Mouse (Mus musculus) embryonic fibroblast, embryonic 13.5 days (primary cell): ENCODE results near the gene Creb3l1. TPM values are rescaled to one million over a fixed set of nuclear protein-coding genes. Genes with fewer than 3 reads are reported as not detected.
A peak's percentile ranks its signal among the peaks of the same experiment; 100 is the strongest.

Experiments
- H3K27ac ChIP-seq: 2 replicates; pipeline ENCODE4 v1.5.1; 2012; ENCODE audit warnings: low read length, control low read depth, inconsistent platforms; ENCODE audit not compliant: insufficient read depth
- H3K4me1 ChIP-seq: 2 replicates; pipeline ENCODE4 v1.6.1; 2011; ENCODE audit warnings: low read length; ENCODE audit not compliant: control insufficient read depth, insufficient read depth
- H3K4me3 ChIP-seq: 2 replicates; pipeline ENCODE4 v1.5.1; 2011; ENCODE audit warnings: mild to moderate bottlenecking, control low read depth, low read length; ENCODE audit not compliant: insufficient read depth
- CTCF ChIP-seq: IDR thresholded peaks from 2 replicates; pipeline ENCODE4 v1.5.1; 2011; ENCODE audit warnings: mild to moderate bottlenecking, control low read depth, low read length, moderate library complexity, borderline replicate concordance; ENCODE audit not compliant: insufficient read depth
- POLR2A ChIP-seq: IDR thresholded peaks from 2 replicates; pipeline ENCODE4 v1.6.1; 2011; ENCODE audit warnings: low read depth, mild to moderate bottlenecking, control low read depth, low read length, moderate library complexity
- polyA plus RNA-seq: library from polyadenylated mRNA; stranded (reverse); fragments of >200 nt; gene quantifications from 2 replicates; pipeline ENCODE4 v1.2.4, GENCODE M21; 2011; ENCODE audit warnings: low read depth; ENCODE audit not compliant: missing spikeins, insufficient read length

The Creb3l1 gene
- polyA plus RNA-seq, 1 experiment, result 119 TPM

- Histone ChIP-seq H3K4me3 (no peak overlapping the region), H3K4me1 (peaks cover 8% of the 10 kb centered on the region; the same call in 1 of the 2 replicates), H3K27ac (peak overlapping the region; percentile 6; the same call in 1 of the 2 replicates)
- TF ChIP-seq POLR2A (no peak), CTCF (no peak)
Observed at GRCm38 (mm10) chr2:92047601-92048000, 23.3 kb upstream of the Creb3l1 start.

- no peak for TF ChIP-seq POLR2A
- no peak for TF ChIP-seq CTCF
- H3K4me1 ChIP-seq, result peaks cover 4% of the 10 kb centered on the region; the same call in 1 of the 2 replicates
- H3K27ac ChIP-seq, result no peak overlapping the region
- H3K4me3 ChIP-seq, result no peak overlapping the region
Observed at GRCm38 (mm10) chr2:92043285-92043684, 19.0 kb upstream of the Creb3l1 start.

- H3K4me1 ChIP-seq, result no peaks in the 10 kb centered on the region
- H3K27ac ChIP-seq, result no peak overlapping the region
- TF ChIP-seq POLR2A, result no peak
- no peak for TF ChIP-seq CTCF
- H3K4me3 ChIP-seq, result no peak overlapping the region
Observed at GRCm38 (mm10) chr2:92041538-92041937, 17.2 kb upstream of the Creb3l1 start.

- Histone ChIP-seq H3K27ac (no peak overlapping the region), H3K4me1 (no peaks in the 10 kb centered on the region), H3K4me3 (no peak overlapping the region)
- TF ChIP-seq POLR2A, result no peak
- no peak for TF ChIP-seq CTCF
Observed at GRCm38 (mm10) chr2:92034273-92034672, 10.0 kb upstream of the Creb3l1 start.

GRCm38 (mm10) chr2:92030554-92030953, 6.3 kb upstream of the Creb3l1 start:
- no peaks in the 10 kb centered on the region for H3K4me1 ChIP-seq
- no peak overlapping the region for H3K27ac ChIP-seq
- no peak for TF ChIP-seq CTCF
- TF ChIP-seq POLR2A, result no peak
- no peak overlapping the region for H3K4me3 ChIP-seq

- TF ChIP-seq POLR2A, result no peak
- no peak for TF ChIP-seq CTCF
- no peak overlapping the region for H3K4me3 ChIP-seq
- no peak overlapping the region for H3K27ac ChIP-seq
- no peaks in the 10 kb centered on the region for H3K4me1 ChIP-seq
Observed at GRCm38 (mm10) chr2:92029387-92030133, 5.3 kb upstream of the Creb3l1 start.

- no peak overlapping the region for H3K27ac ChIP-seq
- H3K4me3 ChIP-seq, result no peak overlapping the region
- no peak for TF ChIP-seq POLR2A
- no peak for TF ChIP-seq CTCF
- no peaks in the 10 kb centered on the region for H3K4me1 ChIP-seq
Observed at GRCm38 (mm10) chr2:92027811-92028590, 3.7 kb upstream of the Creb3l1 start.

GRCm38 (mm10) chr2:92025966-92026365, 1.7 kb upstream of the Creb3l1 start:
- Histone ChIP-seq H3K4me1 (peaks cover 4% of the 10 kb centered on the region; the same call in 1 of the 2 replicates), H3K27ac (no peak overlapping the region), H3K4me3 (no peak overlapping the region)
- no peak for TF ChIP-seq POLR2A
- TF ChIP-seq CTCF, result no peak

- Histone ChIP-seq H3K4me3 (no peak overlapping the region), H3K27ac (no peak overlapping the region), H3K4me1 (peaks cover 8% of the 10 kb centered on the region; the same call in 1 of the 2 replicates)
- TF ChIP-seq CTCF (no peak), POLR2A (no peak)
Observed at GRCm38 (mm10) chr2:92025202-92025601, 900 bp upstream of the Creb3l1 start.
